Mouse (Mus musculus): ENCODE measurements around the gene Ano6. TPM values are rescaled to one million over a fixed set of nuclear protein-coding genes. Genes with fewer than 3 reads are reported as not detected.
A peak's percentile ranks its signal among the peaks of the same experiment; 100 is the strongest.

The Ano6 gene
- polyA plus RNA-seq, 1 experiment, result 73.0 TPM

DNA sequence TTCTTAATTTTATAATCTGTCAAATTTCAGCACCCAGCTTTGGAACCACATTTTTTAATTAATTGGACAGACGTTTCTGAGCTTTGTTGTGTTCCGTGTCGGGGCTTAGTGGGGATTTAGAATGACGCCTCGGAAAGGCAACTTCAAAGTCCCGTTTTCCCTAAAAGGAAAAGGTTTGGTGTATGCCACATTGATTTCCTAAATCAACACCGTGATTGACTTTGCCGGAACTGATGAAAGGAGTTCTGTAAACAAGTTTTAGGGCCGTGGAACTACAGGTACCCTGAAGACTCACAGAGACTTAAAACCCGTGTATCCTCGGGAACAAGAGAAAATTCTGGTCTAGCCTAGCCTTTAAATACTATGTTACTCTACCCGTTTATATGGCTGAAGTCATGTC is 107.0 kb downstream of the Ano6 start:
- TF ChIP-seq CTCF (IDR thresholded peaks at IDR 0.05; ENCODE audit: low read depth, low read length) (no peak), POLR2A (IDR thresholded peaks at IDR 0.05; ENCODE audit: borderline replicate concordance, low read depth, low read length) (no peak)
- Histone ChIP-seq H3K4me3 (ENCODE audit: insufficient read depth, low read length) (no peak overlapping the region), H3K4me1 (ENCODE audit: control insufficient read depth, insufficient read depth, low read length) (peaks cover 11% of the 10 kb centered on the region), H3K27ac (ENCODE audit: insufficient read depth, low read depth, low read length) (no peak overlapping the region)

- no peak for TF ChIP-seq POLR2A (IDR thresholded peaks at IDR 0.05; ENCODE audit: borderline replicate concordance, low read depth, low read length)
- TF ChIP-seq CTCF (IDR thresholded peaks at IDR 0.05; ENCODE audit: low read depth, low read length), result no peak
- Histone ChIP-seq H3K27ac (ENCODE audit: insufficient read depth, low read depth, low read length) (no peak overlapping the region), H3K4me3 (ENCODE audit: insufficient read depth, low read length) (no peak overlapping the region)
Observed at GRCm38 (mm10) chr15:95898438-95898837, 107.8 kb downstream of the Ano6 start.

GRCm38 (mm10) chr15:95902396-95902795 is 111.8 kb downstream of the Ano6 start:
- TF ChIP-seq CTCF (IDR thresholded peaks at IDR 0.05; ENCODE audit: low read depth, low read length) (no peak), POLR2A (IDR thresholded peaks at IDR 0.05; ENCODE audit: borderline replicate concordance, low read depth, low read length) (no peak)
- Histone ChIP-seq H3K27ac (ENCODE audit: insufficient read depth, low read depth, low read length) (no peak overlapping the region), H3K4me3 (ENCODE audit: insufficient read depth, low read length) (no peak overlapping the region), H3K4me1 (ENCODE audit: control insufficient read depth, insufficient read depth, low read length) (peaks cover 26% of the 10 kb centered on the region)

More at GRCm38 (mm10) chr15:95898438-95898837, 107.8 kb downstream of the Ano6 start:
- peaks cover 13% of the 10 kb centered on the region for H3K4me1 ChIP-seq (ENCODE audit: control insufficient read depth, insufficient read depth, low read length)

DNA sequence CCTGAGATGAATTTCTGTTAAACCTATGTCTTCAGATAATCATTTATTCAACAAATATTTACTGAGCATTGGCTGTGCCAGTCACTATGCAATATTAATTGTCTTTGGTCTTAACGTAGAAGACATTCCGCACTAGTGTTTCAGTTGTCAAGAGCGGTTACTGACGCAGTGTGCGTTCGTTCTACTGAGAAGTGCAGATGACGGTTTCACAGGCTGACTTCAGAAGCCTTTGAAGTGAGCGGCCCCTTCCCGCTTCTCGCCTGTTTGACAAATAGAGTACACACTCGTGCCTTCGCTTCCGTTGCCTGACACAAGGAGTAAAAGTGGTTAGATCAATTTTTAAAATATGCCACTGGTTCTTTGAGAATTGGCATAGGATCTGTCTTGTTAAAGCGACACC is 113.6 kb downstream of the Ano6 start:
- Histone ChIP-seq H3K4me3 (ENCODE audit: insufficient read depth, low read length) (no peak overlapping the region), H3K4me1 (ENCODE audit: control insufficient read depth, insufficient read depth, low read length) (peaks cover 40% of the 10 kb centered on the region), H3K27ac (ENCODE audit: insufficient read depth, low read depth, low read length) (no peak overlapping the region)
- TF ChIP-seq CTCF (IDR thresholded peaks at IDR 0.05; ENCODE audit: low read depth, low read length) (no peak), POLR2A (IDR thresholded peaks at IDR 0.05; ENCODE audit: borderline replicate concordance, low read depth, low read length) (no peak)

GRCm38 (mm10) chr15:95906017-95906749 is 115.5 kb downstream of the Ano6 start:
- Histone ChIP-seq H3K27ac (ENCODE audit: insufficient read depth, low read depth, low read length) (peak overlapping the region; percentile 89), H3K4me3 (ENCODE audit: insufficient read depth, low read length) (peak overlapping the region; percentile 15; the same call in 1 of the 2 replicates), H3K4me1 (ENCODE audit: control insufficient read depth, insufficient read depth, low read length) (peaks cover 34% of the 10 kb centered on the region)
- TF ChIP-seq POLR2A (IDR thresholded peaks at IDR 0.05; ENCODE audit: borderline replicate concordance, low read depth, low read length), result no peak
- TF ChIP-seq CTCF (IDR thresholded peaks at IDR 0.05; ENCODE audit: low read depth, low read length), result no peak

- Histone ChIP-seq H3K4me3 (ENCODE audit: insufficient read depth, low read length) (peak overlapping the region; percentile 15; the same call in 1 of the 2 replicates), H3K27ac (ENCODE audit: insufficient read depth, low read depth, low read length) (peak overlapping the region; percentile 89), H3K4me1 (ENCODE audit: control insufficient read depth, insufficient read depth, low read length) (peaks cover 34% of the 10 kb centered on the region)
- TF ChIP-seq CTCF (IDR thresholded peaks at IDR 0.05; ENCODE audit: low read depth, low read length), result no peak
Observed at GRCm38 (mm10) chr15:95906891-95907290, 116.2 kb downstream of the Ano6 start.

DNA sequence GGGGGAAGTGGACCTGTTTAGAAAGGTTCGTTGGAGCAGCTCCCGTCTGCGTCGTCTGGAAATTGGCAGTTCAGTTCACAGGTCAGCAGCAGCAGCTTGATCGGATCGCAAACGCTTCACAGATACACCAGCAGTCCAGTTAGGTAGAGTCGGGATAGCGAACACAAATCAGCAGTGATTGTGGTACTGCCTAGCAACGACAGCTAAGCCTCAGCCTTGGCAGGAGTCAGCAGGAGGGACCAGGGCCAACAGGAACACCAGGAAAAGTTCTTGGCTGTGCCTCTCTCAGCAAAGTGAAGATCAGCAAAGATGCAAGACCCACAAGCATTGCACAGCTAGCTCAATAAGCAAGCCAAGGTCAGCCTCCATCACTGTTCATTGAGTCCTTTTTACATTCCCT is 116.7 kb downstream of the Ano6 start:
- no peak for TF ChIP-seq CTCF (IDR thresholded peaks at IDR 0.05; ENCODE audit: low read depth, low read length)
- no peak for TF ChIP-seq POLR2A (IDR thresholded peaks at IDR 0.05; ENCODE audit: borderline replicate concordance, low read depth, low read length)
- Histone ChIP-seq H3K4me3 (ENCODE audit: insufficient read depth, low read length) (no peak overlapping the region), H3K27ac (ENCODE audit: insufficient read depth, low read depth, low read length) (peak overlapping the region; percentile 89; the same call in 1 of the 2 replicates), H3K4me1 (ENCODE audit: control insufficient read depth, insufficient read depth, low read length) (peaks cover 34% of the 10 kb centered on the region)

- Histone ChIP-seq H3K27ac (ENCODE audit: insufficient read depth, low read depth, low read length) (no peak overlapping the region), H3K4me3 (ENCODE audit: insufficient read depth, low read length) (no peak overlapping the region), H3K4me1 (ENCODE audit: control insufficient read depth, insufficient read depth, low read length) (peaks cover 30% of the 10 kb centered on the region)
- TF ChIP-seq POLR2A (IDR thresholded peaks at IDR 0.05; ENCODE audit: borderline replicate concordance, low read depth, low read length), result no peak
- no peak for TF ChIP-seq CTCF (IDR thresholded peaks at IDR 0.05; ENCODE audit: low read depth, low read length)
Observed at GRCm38 (mm10) chr15:95907909-95908308, 117.3 kb downstream of the Ano6 start.

GRCm38 (mm10) chr15:95910099-95910780 is 119.6 kb downstream of the Ano6 start:
- H3K4me1 ChIP-seq (ENCODE audit: control insufficient read depth, insufficient read depth, low read length), result peaks cover 30% of the 10 kb centered on the region
- no peak overlapping the region for H3K4me3 ChIP-seq (ENCODE audit: insufficient read depth, low read length)
- TF ChIP-seq POLR2A (IDR thresholded peaks at IDR 0.05; ENCODE audit: borderline replicate concordance, low read depth, low read length) (no peak), CTCF (IDR thresholded peaks at IDR 0.05; ENCODE audit: low read depth, low read length) (no peak)
- H3K27ac ChIP-seq (ENCODE audit: insufficient read depth, low read depth, low read length), result no peak overlapping the region

- no peaks in the 10 kb centered on the region for H3K4me1 ChIP-seq (ENCODE audit: control insufficient read depth, insufficient read depth, low read length)
- H3K4me3 ChIP-seq (ENCODE audit: insufficient read depth, low read length), result no peak overlapping the region
- H3K27ac ChIP-seq (ENCODE audit: insufficient read depth, low read depth, low read length), result no peak overlapping the region
- TF ChIP-seq POLR2A (IDR thresholded peaks at IDR 0.05; ENCODE audit: borderline replicate concordance, low read depth, low read length), result no peak
- TF ChIP-seq CTCF (IDR thresholded peaks at IDR 0.05; ENCODE audit: low read depth, low read length), result no peak
Observed at GRCm38 (mm10) chr15:95914963-95915362, 124.3 kb downstream of the Ano6 start.
